In genomic region chr10:83098940-83099339, GRCm38 (mm10) we compare ENCODE assay signal across 14 mouse cellular contexts.
DNase-seq lines count a peak whose midpoint lies in the region; ATAC-seq lines count a peak whose summit lies in the region.
"Had no signal": no experiment of that assay in that cellular context is flagged by ENCODE, and none has a peak within 500 bp of the region (broad histone marks: within the 10 kb centered on the region; RNA-seq: fewer than 3 reads in every experiment).

No protein-coding gene starts in this region.

- WGBS in neural tube, embryonic 14.5 days = 62% methylated on average over 10 of the region's 10 CpGs

- H3K36me3 ChIP-seq in neural tube, embryonic 14.5 days (ENCODE audit: control insufficient read depth, insufficient read depth, low read length) = no peaks in the 10 kb centered on the region
- H3K36me3 ChIP-seq: heart, embryonic 12.5 days; midbrain, embryonic 12.5 days had no signal

- H3K9me3 ChIP-seq in neural tube, embryonic 14.5 days (ENCODE audit: control insufficient read depth, low read length) = no peaks in the 10 kb centered on the region
- H3K9me3 ChIP-seq: heart, embryonic 12.5 days; midbrain, embryonic 12.5 days had no signal

- no peaks in the 10 kb centered on the region for H3K27me3 ChIP-seq in neural tube, embryonic 14.5 days (ENCODE audit: control insufficient read depth, insufficient read depth, low read length)
- H3K27me3 ChIP-seq: heart, embryonic 12.5 days had no signal

- H3K4me2 ChIP-seq in neural tube, embryonic 14.5 days (ENCODE audit: low read depth, low read length) = no peak overlapping the region
- H3K4me2 ChIP-seq: heart, embryonic 12.5 days; hindbrain, embryonic 14.5 days; midbrain, embryonic 12.5 days had no signal

- 0 out of 2 replicates have a peak overlapping the region, but pooled peaks have one; percentile 11 for H3K9ac ChIP-seq in neural tube, embryonic 14.5 days (replicated peaks; ENCODE audit: low read depth, low read length)
- H3K9ac ChIP-seq: heart, embryonic 12.5 days; hindbrain, embryonic 14.5 days; liver, embryonic 14.5 days; midbrain, embryonic 12.5 days had no signal

- DNase-seq in adrenal gland, adult 2 months = peak; percentile 83
- no peak for DNase-seq in adrenal gland, postnatal 4 days (ENCODE audit: low spot score in 2 of 2)
- no peak for DNase-seq in neural tube, embryonic 10.5 days (ENCODE audit: extremely low spot score, low spot score)
- peak; percentile 41 for DNase-seq in kidney, postnatal 10 days
- DNase-seq in lung, postnatal 4 days = peak; percentile 31 to 60
- no peak for DNase-seq in layer of hippocampus, postnatal 10 days (ENCODE audit: low spot score in 2 of 2)
- DNase-seq: cerebellum, adult 9-10 months; right cerebral cortex, postnatal 25 days had no signal

- H3K4me3 ChIP-seq in neural tube, embryonic 14.5 days (ENCODE audit: low read depth, low read length) = no peak overlapping the region
- H3K4me3 ChIP-seq: heart, embryonic 12.5 days; midbrain, embryonic 12.5 days had no signal

- H3K4me1 ChIP-seq in neural tube, embryonic 14.5 days (ENCODE audit: control insufficient read depth, insufficient read depth, low read length) = peaks cover 16% of the 10 kb centered on the region

- H3K27ac ChIP-seq in neural tube, embryonic 14.5 days (ENCODE audit: low read depth, low read length) = no peak overlapping the region
- H3K27ac ChIP-seq: hindbrain, embryonic 14.5 days; liver, embryonic 14.5 days; midbrain, embryonic 12.5 days had no signal

- ATAC-seq in neural tube, embryonic 14.5 days (ENCODE audit: low read depth) = no peak
- no peak for ATAC-seq in activated CD4-positive, CD25-positive, alpha-beta regulatory T cell, adult 4 months

Comparison
In these comparisons a context has a peak if more than half of its experiments do, and no peak if none do; other contexts are left out.
1. DNase-seq: peak in adrenal gland, adult 2 months (single experiment), kidney, postnatal 10 days (single experiment) and lung, postnatal 4 days (2 of 2); none in adrenal gland, postnatal 4 days (0 of 2), neural tube, embryonic 10.5 days (single experiment) and layer of hippocampus, postnatal 10 days (0 of 2).